Mouse (Mus musculus) embryonic facial prominence, embryonic 13.5 days (tissue): ENCODE measurements at regions not wholly inside any gene's neighbourhood (a gene's known extent, or its start where the extent isn't known, plus 50 kb on each side); places are given as distances from the start of the nearest gene placed in this dataset.
A peak's percentile ranks its signal among the peaks of the same experiment; 100 is the strongest.

ENCODE experiments used
- ATAC-seq: fragments of 200-750 bp; cut with Nextera tagmentation; 2 replicates; pipeline ENCODE4 v1.8.0; 2017; ENCODE audit warnings: low read depth; ENCODE audit not compliant: insufficient number of reproducible peaks, insufficient read depth, low FRiP score, low TSS enrichment
- H3K27ac ChIP-seq: fragments of 300-500 bp; sonication (generic); 2 replicates; pipeline ENCODE4 v1.5.1; 2015; ENCODE audit warnings: moderate library complexity, mild to moderate bottlenecking, inconsistent platforms
- H3K27me3 ChIP-seq: fragments of 300-500 bp; sonication (generic); 2 replicates; pipeline ENCODE4 v1.6.1; 2015; ENCODE audit warnings: mild to moderate bottlenecking, inconsistent platforms
- H3K36me3 ChIP-seq: fragments of 300-500 bp; sonication (generic); 2 replicates; pipeline ENCODE4 v1.6.1; 2015; ENCODE audit warnings: mild to moderate bottlenecking, inconsistent platforms
- H3K4me1 ChIP-seq: fragments of 300-500 bp; sonication (generic); 2 replicates; pipeline ENCODE4 v1.6.1; 2015; ENCODE audit warnings: inconsistent platforms
- H3K4me2 ChIP-seq: fragments of 300-500 bp; sonication (generic); 2 replicates; pipeline ENCODE4 v1.6.1; 2015; ENCODE audit warnings: moderate library complexity, mild to moderate bottlenecking, inconsistent platforms
- H3K4me3 ChIP-seq: fragments of 300-500 bp; sonication (generic); 2 replicates; pipeline ENCODE4 v1.5.1; 2015; ENCODE audit warnings: mild to moderate bottlenecking, inconsistent platforms
- H3K9ac ChIP-seq: fragments of 300-500 bp; sonication (generic); 2 replicates; pipeline ENCODE4 v1.6.1; 2015; ENCODE audit warnings: mild to moderate bottlenecking, inconsistent platforms
- H3K9me3 ChIP-seq: fragments of 300-500 bp; sonication (generic); 2 replicates; pipeline ENCODE4 v1.6.1; 2016; ENCODE audit warnings: inconsistent platforms
- WGBS: fragments of 180-500 bp; shearing (Covaris S2); methylation state at CpG from one replicate; pipeline ENCODE4 v1.1.7; 2015; ENCODE audit warnings: mixed read lengths; 5-methylcytosine and 5-hydroxymethylcytosine counted together

DNA sequence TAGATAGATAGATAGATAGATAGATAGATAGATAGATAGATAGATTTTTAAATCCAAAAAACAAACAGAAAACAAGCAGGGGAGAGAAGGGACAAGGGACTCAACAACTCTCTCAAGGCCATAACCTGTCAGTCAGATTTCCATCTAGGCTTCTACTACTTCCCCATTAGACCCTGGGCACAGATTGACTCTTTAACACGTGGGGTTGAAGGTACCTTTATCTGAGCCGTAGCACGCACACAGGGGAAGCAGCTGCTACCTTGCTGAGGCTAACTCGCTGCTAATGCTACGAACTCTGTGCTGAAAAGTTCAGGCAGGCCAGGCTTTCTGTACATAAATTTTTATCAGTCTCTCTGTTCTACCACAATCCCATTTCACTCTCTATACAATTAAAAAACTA is 191.4 kb upstream of the Tank start:
- Histone ChIP-seq H3K9me3 (no peaks in the 10 kb centered on the region), H3K4me2 (no peak overlapping the region), H3K4me3 (no peak overlapping the region), H3K27me3 (no peaks in the 10 kb centered on the region), H3K4me1 (no peaks in the 10 kb centered on the region), H3K9ac (no peak overlapping the region), H3K27ac (no peak overlapping the region), H3K36me3 (no peaks in the 10 kb centered on the region)
- ATAC-seq = no peak
- WGBS = 79% methylated on average over 5 of the region's 5 CpGs

GRCm38 (mm10) chr2:61384467-61384866 is 193.9 kb upstream of the Tank start:
- H3K36me3 ChIP-seq = no peaks in the 10 kb centered on the region
- H3K27me3 ChIP-seq = no peaks in the 10 kb centered on the region
- H3K27ac ChIP-seq = no peak overlapping the region
- H3K4me2 ChIP-seq = no peak overlapping the region
- no peaks in the 10 kb centered on the region for H3K4me1 ChIP-seq
- WGBS = 73% methylated on average over 6 of the region's 6 CpGs
- H3K9me3 ChIP-seq = no peaks in the 10 kb centered on the region
- H3K9ac ChIP-seq = no peak overlapping the region
- H3K4me3 ChIP-seq = no peak overlapping the region
- ATAC-seq = no peak

DNA sequence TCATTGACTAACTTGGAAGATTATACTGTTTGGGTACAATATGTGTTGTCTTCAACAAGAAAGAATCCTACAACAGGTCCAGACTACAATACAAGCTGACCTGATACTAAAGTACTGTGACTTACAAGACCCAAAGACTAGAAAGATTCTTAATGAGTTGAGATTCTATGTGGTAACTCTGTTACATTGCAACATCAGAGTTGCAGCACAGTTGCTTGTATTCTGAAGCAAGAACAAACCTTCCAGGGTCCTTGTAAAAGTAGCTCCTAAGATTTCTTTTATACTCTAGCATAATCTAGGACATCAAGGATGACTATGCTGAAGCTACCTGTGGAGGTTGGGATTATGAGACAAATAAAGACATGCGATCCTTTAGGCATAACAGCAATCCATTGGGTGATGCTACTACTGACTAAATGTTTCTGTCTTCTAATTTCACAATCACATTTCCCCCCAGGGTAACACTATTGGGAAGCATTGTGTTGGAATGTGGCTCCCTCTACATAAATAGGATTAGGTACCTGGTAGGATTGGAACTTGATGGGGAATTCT is 194.6 kb upstream of the Tank start:
- no peaks in the 10 kb centered on the region for H3K36me3 ChIP-seq
- H3K27ac ChIP-seq = no peak overlapping the region
- whole genome bisulfite sequencing = 100% methylated on average over 1 of the region's 1 CpGs

GRCm38 (mm10) chr2:61379076-61379475 is 199.3 kb upstream of the Tank start:
- WGBS = 61% methylated on average over 5 of the region's 5 CpGs

More for the DNA sequence above, 194.6 kb upstream of the Tank start:
- no peaks in the 10 kb centered on the region for H3K9me3 ChIP-seq
- 0 out of 2 replicates have a peak, but pooled peaks cover 4% of the 10 kb centered on the region for H3K4me1 ChIP-seq
- no peak for ATAC-seq
- no peaks in the 10 kb centered on the region for H3K27me3 ChIP-seq
- no peak overlapping the region for H3K4me3 ChIP-seq
- no peak overlapping the region for H3K4me2 ChIP-seq
- no peak overlapping the region for H3K9ac ChIP-seq

GRCm38 (mm10) chr2:61378297-61378696 is 200.1 kb upstream of the Tank start:
- WGBS = 79% methylated on average over 5 of the region's 5 CpGs
- 0 out of 2 replicates have a peak, but pooled peaks cover 4% of the 10 kb centered on the region for H3K4me1 ChIP-seq
- H3K36me3 ChIP-seq = no peaks in the 10 kb centered on the region
- no peaks in the 10 kb centered on the region for H3K9me3 ChIP-seq
- H3K9ac ChIP-seq = no peak overlapping the region
- no peak overlapping the region for H3K4me2 ChIP-seq
- H3K4me3 ChIP-seq = no peak overlapping the region
- H3K27me3 ChIP-seq = no peaks in the 10 kb centered on the region
- H3K27ac ChIP-seq = no peak overlapping the region
- ATAC-seq = no peak

More at GRCm38 (mm10) chr2:61379076-61379475, 199.3 kb upstream of the Tank start:
- H3K4me3 ChIP-seq = no peak overlapping the region
- no peaks in the 10 kb centered on the region for H3K27me3 ChIP-seq
- H3K27ac ChIP-seq = no peak overlapping the region
- H3K9ac ChIP-seq = no peak overlapping the region
- no peak for ATAC-seq
- H3K36me3 ChIP-seq = no peaks in the 10 kb centered on the region
- H3K4me1 ChIP-seq = 0 out of 2 replicates have a peak, but pooled peaks cover 4% of the 10 kb centered on the region
- H3K4me2 ChIP-seq = no peak overlapping the region
- no peaks in the 10 kb centered on the region for H3K9me3 ChIP-seq

DNA sequence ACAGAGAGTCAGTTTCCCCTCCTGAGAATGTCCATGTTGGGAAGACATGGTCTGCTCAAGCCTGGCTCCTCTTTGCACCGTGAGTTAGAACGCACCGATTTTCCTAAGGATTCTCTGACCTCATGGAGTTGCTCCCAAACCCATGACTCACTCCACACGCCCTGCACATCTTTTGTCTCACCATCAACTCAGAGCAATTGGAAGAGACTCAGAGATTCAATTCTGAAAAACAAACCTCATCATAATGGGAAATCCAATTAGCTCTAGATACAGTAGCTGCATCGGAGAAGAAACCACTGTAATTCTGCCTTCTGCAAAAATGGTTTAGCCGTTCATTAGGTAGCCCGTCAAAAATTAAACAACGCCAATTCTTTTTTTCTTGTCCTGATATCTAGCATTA is 200.6 kb upstream of the Tank start:
- no peak for ATAC-seq
- H3K36me3 ChIP-seq = no peaks in the 10 kb centered on the region
- no peak overlapping the region for H3K4me3 ChIP-seq
- H3K27ac ChIP-seq = no peak overlapping the region
- 84% methylated on average over 8 of the region's 8 CpGs for WGBS
- no peak overlapping the region for H3K9ac ChIP-seq
- H3K27me3 ChIP-seq = no peaks in the 10 kb centered on the region
- no peaks in the 10 kb centered on the region for H3K9me3 ChIP-seq
- H3K4me2 ChIP-seq = no peak overlapping the region
- H3K4me1 ChIP-seq = 0 out of 2 replicates have a peak, but pooled peaks cover 4% of the 10 kb centered on the region

DNA sequence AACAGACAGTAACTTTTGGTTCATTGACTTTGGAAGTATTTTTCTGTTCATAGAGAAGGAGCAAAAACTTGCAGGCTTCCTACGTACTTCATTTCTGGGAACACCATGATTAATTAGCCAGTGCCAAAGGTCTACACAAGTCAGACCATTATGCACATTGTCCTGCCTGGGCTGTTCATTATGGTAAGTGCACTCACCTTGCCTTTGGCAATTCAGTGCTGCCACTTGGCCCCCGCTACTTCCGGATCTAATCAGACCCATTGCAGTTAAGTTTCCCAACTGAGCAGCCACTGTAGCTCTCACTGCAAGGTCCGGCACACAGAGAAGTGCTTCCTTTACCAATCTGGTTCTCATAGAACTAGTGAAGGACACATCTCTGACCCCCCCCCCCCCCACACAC is 215.8 kb upstream of the Tank start:
- no peaks in the 10 kb centered on the region for H3K4me1 ChIP-seq
- no peak for ATAC-seq

GRCm38 (mm10) chr2:61361394-61361793 is 217.0 kb upstream of the Tank start:
- Histone ChIP-seq H3K4me3 (no peak overlapping the region), H3K27me3 (no peaks in the 10 kb centered on the region), H3K4me2 (no peak overlapping the region), H3K36me3 (no peaks in the 10 kb centered on the region), H3K4me1 (no peaks in the 10 kb centered on the region), H3K27ac (no peak overlapping the region), H3K9ac (no peak overlapping the region), H3K9me3 (no peaks in the 10 kb centered on the region)
- 90% methylated on average over 2 of the region's 2 CpGs for WGBS
- no peak for ATAC-seq

More for the DNA sequence above, 215.8 kb upstream of the Tank start:
- Histone ChIP-seq H3K27me3 (no peaks in the 10 kb centered on the region), H3K9ac (no peak overlapping the region), H3K9me3 (no peaks in the 10 kb centered on the region), H3K4me2 (no peak overlapping the region), H3K27ac (no peak overlapping the region), H3K36me3 (no peaks in the 10 kb centered on the region), H3K4me3 (no peak overlapping the region)
- WGBS = 62% methylated on average over 4 of the region's 4 CpGs

GRCm38 (mm10) chr2:61354104-61354503 is 224.3 kb upstream of the Tank start:
- ATAC-seq = no peak
- Histone ChIP-seq H3K36me3 (no peaks in the 10 kb centered on the region), H3K27me3 (no peaks in the 10 kb centered on the region), H3K9me3 (no peaks in the 10 kb centered on the region), H3K4me2 (peak overlapping the region; percentile 12; the same call in 1 of the 2 replicates), H3K4me1 (peaks cover 17% of the 10 kb centered on the region), H3K9ac (no peak overlapping the region), H3K4me3 (no peak overlapping the region), H3K27ac (peak overlapping the region; percentile 35)
- 20% methylated on average over 8 of the region's 8 CpGs for WGBS

DNA sequence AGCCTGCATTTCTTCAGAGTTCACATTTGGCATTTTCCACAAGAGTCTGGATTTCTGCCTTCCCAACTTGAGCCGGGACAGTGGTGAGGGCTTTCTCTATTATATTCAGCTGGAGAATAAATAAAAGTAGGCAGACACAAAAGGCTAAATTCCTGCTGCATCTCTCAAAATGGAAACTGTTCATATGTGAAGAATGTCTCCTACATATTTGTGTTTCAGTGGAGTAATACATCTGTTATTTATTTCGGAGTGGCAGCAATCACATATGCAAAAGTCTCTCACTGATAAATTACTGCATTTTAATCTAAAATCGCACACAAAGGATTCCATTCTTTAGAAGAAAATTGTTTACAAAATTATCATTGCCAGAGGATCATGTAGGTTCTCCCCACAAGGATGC is 230.9 kb upstream of the Tank start:
- peak overlapping the region; percentile 44; the same call in 1 of the 2 replicates for H3K27ac ChIP-seq
- no peaks in the 10 kb centered on the region for H3K27me3 ChIP-seq
- ATAC-seq = no peak
- 63% methylated on average over 3 of the region's 3 CpGs for WGBS
- H3K36me3 ChIP-seq = no peaks in the 10 kb centered on the region
- H3K4me2 ChIP-seq = no peak overlapping the region
- H3K9me3 ChIP-seq = no peaks in the 10 kb centered on the region
- no peak overlapping the region for H3K4me3 ChIP-seq
- peaks cover 10% of the 10 kb centered on the region; the same call in 1 of the 2 replicates for H3K4me1 ChIP-seq
- H3K9ac ChIP-seq = no peak overlapping the region

DNA sequence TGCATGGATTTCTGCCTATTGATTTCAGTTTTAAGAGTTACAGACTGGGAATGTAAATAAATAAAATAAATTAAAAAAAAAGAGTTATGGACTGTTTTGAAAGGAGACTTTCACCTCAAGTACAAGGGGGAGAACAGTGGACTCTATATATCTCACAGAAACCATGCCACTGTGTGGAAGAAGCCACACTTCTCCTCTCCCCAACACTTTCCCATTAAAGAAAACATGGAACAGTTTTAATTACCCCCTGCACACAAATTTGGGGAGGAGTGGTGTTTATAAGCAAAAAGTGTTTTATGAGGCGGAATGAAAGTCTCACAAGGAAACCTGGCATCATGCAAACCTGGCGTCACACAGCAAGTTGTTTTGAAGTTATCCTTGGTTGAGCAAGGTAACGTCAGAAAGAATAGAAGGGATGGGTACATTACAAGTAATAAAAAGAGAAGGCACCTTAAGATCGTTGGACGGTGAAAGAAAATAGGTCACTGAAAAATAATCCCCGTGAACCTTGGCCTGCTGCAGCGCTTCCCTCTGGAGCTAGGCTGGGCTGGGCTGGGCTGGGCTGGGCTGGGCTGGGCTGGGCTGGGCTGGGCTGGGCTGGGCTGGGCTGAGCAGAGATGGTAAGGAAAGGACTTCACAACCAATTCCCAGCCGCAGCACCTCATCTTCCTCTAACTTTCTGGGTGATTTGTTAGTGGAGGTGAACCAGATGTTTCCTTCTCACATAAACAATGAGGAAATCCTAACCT is 232.2 kb upstream of the Tank start:
- no peaks in the 10 kb centered on the region for H3K27me3 ChIP-seq
- no peak overlapping the region for H3K27ac ChIP-seq
- WGBS = 46% methylated on average over 8 of the region's 8 CpGs

GRCm38 (mm10) chr2:61345311-61345710 is 233.1 kb upstream of the Tank start:
- ATAC-seq = no peak
- H3K36me3 ChIP-seq = no peaks in the 10 kb centered on the region
- H3K4me2 ChIP-seq = no peak overlapping the region
- WGBS = 85% methylated on average over 7 of the region's 7 CpGs
- H3K4me3 ChIP-seq = no peak overlapping the region
- no peaks in the 10 kb centered on the region for H3K9me3 ChIP-seq
- H3K27me3 ChIP-seq = no peaks in the 10 kb centered on the region
- no peak overlapping the region for H3K27ac ChIP-seq
- no peak overlapping the region for H3K9ac ChIP-seq
- H3K4me1 ChIP-seq = peaks cover 10% of the 10 kb centered on the region; the same call in 1 of the 2 replicates

More for the DNA sequence above, 232.2 kb upstream of the Tank start:
- no peaks in the 10 kb centered on the region for H3K9me3 ChIP-seq
- H3K36me3 ChIP-seq = no peaks in the 10 kb centered on the region
- no peak overlapping the region for H3K4me3 ChIP-seq
- H3K4me1 ChIP-seq = peaks cover 10% of the 10 kb centered on the region; the same call in 1 of the 2 replicates
- no peak overlapping the region for H3K9ac ChIP-seq
- no peak for ATAC-seq
- H3K4me2 ChIP-seq = no peak overlapping the region
